Mouse (Mus musculus) cerebellum, adult 2 months (tissue): ENCODE data around the gene Ppm1m. TPM values are rescaled to one million over a fixed set of nuclear protein-coding genes. Genes with fewer than 3 reads are reported as not detected.

Source experiments
- DNase-seq, 2 experiments: peaks; one replicate each; pipeline ENCODE4 v3.0.0; 2021
- H3K27ac ChIP-seq: fragments of 200-500 bp; 2 replicates; pipeline ENCODE4 v1.5.1; 2012; ENCODE audit warnings: low read length, control low read depth, inconsistent platforms; ENCODE audit not compliant: insufficient read depth
- H3K27me3 ChIP-seq: fragments of 200-500 bp; 2 replicates; pipeline ENCODE4 v1.6.1; 2012; ENCODE audit warnings: inconsistent platforms, mild to moderate bottlenecking, low read length, moderate library complexity; ENCODE audit not compliant: control insufficient read depth, insufficient read depth
- H3K4me1 ChIP-seq: fragments of 200-500 bp; 2 replicates; pipeline ENCODE4 v1.6.1; 2011; ENCODE audit warnings: low read length; ENCODE audit not compliant: control insufficient read depth, insufficient read depth
- H3K4me3 ChIP-seq: fragments of 200-500 bp; replicated peaks from 2 replicates; pipeline ENCODE3; 2011; ENCODE audit warnings: mild to moderate bottlenecking, low read depth, low read length, control low read depth; ENCODE audit not compliant: insufficient read depth
- CTCF ChIP-seq: fragments of 200-500 bp; IDR thresholded peaks from 2 replicates; pipeline ENCODE4 v1.5.1; 2011; ENCODE audit warnings: low read depth, mild to moderate bottlenecking, control low read depth, low read length, moderate library complexity, borderline replicate concordance; ENCODE audit not compliant: insufficient read depth
- POLR2A ChIP-seq: fragments of 200-500 bp; IDR thresholded peaks from 2 replicates; pipeline ENCODE4 v1.6.1; 2011; ENCODE audit warnings: low read length, control low read depth, borderline replicate concordance; ENCODE audit not compliant: insufficient read depth
- WGBS: fragments of 180-500 bp; shearing (Covaris S2); methylation state at CpG from one replicate; pipeline ENCODE4 v1.1.7; 2018; 5-methylcytosine and 5-hydroxymethylcytosine counted together
- polyA plus RNA-seq: library from polyadenylated mRNA; depleted of rRNA; stranded (reverse); fragments of >200 nt; gene quantifications from 2 replicates; pipeline ENCODE4 v1.2.3, GENCODE M21; 2012; rRNA removed

The Ppm1m gene
- polyA plus RNA-seq: 36.0 and 38.9 TPM in 2 replicates

DNA sequence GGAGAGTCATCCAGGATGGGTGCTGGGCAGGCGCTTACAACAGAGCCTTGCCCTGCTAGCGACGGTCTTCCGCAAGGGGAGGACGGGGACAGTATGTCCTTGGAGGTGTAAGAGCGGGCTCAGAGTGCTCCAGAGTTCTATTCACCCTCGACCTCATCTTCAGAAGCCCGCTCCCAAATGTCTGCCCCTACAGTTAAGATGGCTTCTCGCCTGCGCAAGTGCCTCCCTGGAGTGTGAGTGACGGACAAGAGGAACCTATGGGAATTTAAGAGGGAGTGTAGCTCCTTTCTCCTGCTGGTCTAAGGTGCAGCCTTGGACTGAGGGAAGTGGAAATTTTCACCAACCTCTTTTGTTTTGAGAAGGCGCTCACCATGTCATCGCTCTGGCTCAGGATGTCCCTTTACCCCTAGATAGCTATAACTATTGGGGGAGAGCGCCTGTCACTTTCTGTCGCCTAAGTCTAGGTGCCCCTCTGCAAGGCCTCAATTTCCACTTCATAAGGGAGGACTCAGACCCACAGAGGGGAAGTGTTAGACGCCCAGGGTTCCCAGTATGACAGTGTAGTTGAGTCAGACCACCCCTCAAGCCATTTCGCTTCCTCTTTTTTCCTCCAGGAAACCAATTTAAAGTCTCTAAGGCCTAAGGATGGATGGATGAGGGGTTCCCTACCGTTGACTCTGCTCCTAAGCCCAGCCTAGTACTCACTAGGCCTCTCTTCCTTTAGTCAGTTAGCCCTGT, at the start of gene Ppm1m:
TSS of gene Ppm1m (minus strand) at position 212 of the 738 bp plus-strand sequence.
- peak within 1 kb of the TSS; percentile 48 for H3K27ac ChIP-seq
- no peaks in the 10 kb centered on the region for H3K27me3 ChIP-seq
- peaks cover 33% of the 10 kb centered on the region for H3K4me1 ChIP-seq
- no peak for TF ChIP-seq POLR2A
- no peak for TF ChIP-seq CTCF
- peak within 1 kb of the TSS; percentile 87 for H3K4me3 ChIP-seq
- 74% methylated on average over 18 of the region's 18 CpGs for WGBS
- DNase-seq: no peak

DNA sequence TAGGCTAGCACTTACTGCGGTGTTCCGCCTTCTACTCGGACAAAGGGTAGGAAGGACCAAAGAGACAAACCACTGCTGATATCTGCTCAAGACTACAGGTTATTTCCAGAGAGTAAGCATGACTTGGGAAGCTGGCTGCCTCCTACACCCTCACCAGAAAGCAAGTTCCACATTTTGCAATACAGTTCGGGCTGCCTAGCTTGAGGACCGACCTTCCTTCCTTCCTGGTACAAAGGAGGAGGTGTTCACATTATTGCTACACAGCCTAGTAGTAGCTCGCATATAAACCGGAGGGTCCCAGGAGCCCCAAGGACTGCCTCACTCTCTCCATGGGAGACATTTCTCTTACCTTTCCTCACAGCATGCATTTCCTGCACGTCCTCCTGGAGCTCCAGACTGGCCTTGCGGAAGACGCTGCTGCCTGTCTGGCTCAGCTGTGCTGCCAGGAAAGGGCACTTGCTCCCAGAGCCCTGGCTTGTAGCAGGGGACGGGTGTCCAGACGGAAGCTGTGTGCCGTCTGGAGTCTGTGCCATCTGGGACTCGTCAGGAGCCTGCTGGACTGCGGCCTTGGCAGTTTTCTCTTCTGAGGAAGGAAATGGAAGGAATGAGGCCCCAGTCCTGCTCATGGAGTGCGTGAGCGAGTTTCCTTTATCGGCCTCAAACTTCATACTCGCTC, 43.4 kb upstream of the Ppm1m start:
- DNase-seq: peak; percentile 85 to 93
- Histone ChIP-seq H3K27ac (peak overlapping the region; percentile 26), H3K4me1 (peaks cover 26% of the 10 kb centered on the region), H3K27me3 (no peaks in the 10 kb centered on the region), H3K4me3 (no peak overlapping the region)
- no peak for TF ChIP-seq CTCF
- TF ChIP-seq POLR2A: no peak
- 17% methylated on average over 19 of the region's 19 CpGs for WGBS

DNA sequence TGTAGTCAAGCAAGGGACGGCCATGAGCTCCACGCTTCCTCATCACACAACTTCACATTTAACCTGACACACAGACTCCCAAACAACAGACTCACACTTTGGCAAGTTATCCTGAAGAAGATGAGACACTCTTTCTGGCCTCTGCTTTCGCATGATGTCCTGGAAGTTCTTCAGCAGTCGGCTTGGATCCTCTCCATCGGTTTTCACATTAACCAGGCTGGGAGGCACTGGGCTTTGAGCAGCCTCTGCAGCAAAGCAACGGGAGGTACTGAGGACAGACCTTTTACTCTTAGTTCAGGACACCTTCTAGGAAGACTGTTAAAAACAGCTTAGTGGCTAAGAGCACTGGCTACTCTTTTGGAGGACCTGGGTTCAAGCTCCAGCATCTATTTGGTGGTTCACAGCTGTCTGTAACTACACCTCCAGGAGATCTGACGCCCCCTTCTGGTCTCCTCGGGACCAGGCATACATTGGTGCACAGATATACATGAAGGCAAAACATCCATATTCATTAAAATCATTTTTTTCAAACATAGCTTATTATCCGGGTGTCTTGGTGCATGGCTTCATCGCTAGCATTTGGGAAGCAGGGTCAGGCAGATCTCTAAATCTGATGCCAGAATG, 42.1 kb upstream of the Ppm1m start:
- H3K4me3 ChIP-seq: no peak overlapping the region
- no peak overlapping the region for H3K27ac ChIP-seq
- H3K4me1 ChIP-seq: peaks cover 23% of the 10 kb centered on the region
- no peaks in the 10 kb centered on the region for H3K27me3 ChIP-seq
- WGBS: 82% methylated on average over 10 of the region's 10 CpGs
- DNase-seq: no peak
- TF ChIP-seq CTCF (no peak), POLR2A (no peak)

DNA sequence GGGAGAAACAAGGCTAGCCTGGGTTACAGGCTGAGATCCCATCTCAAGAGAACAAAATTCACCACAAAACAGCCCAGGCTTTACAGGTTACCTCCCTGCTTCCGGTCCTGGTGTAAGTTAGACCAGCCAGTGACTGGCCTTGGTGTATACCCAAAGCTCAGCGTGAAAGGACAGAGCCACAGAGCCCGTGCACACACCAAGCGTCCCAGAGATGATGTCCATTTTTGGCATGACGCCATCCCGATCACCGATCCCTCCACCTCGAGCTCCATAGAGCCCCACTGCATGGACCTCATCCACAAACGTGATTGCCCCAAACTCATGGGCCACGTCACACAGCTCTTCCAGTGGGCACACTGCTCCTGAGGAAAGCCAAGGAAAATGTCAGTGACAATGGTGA, 38.3 kb upstream of the Ppm1m start:
- no peak overlapping the region for H3K27ac ChIP-seq
- WGBS: 85% methylated on average over 10 of the region's 10 CpGs

DNA sequence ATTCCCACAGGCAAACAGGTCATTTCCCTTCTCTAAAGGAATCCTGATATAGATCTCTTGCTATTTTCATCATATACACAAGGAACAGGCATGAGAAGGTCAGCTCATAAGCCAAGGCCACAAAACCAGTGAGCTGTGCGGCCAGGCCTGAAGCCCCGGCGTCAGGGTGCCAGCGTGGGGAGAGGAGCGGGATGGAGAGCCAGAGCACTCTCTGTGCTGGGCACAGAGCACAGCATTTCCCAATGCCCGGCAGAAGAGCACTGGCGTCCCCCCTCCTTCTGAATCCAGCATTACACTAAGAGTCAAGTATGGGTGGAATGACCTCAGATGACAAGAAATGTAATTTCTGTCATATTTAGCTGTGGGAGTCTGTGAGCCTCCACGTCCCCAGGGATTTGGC, 37.9 kb upstream of the Ppm1m start:
- no peaks in the 10 kb centered on the region for H3K27me3 ChIP-seq
- no peak overlapping the region for H3K4me3 ChIP-seq
- 83% methylated on average over 8 of the region's 8 CpGs for WGBS
- no peak overlapping the region for H3K27ac ChIP-seq
- peaks cover 4% of the 10 kb centered on the region for H3K4me1 ChIP-seq
- no peak for DNase-seq
- TF ChIP-seq POLR2A (no peak), CTCF (no peak)

More for the DNA sequence above, 38.3 kb upstream of the Ppm1m start:
- no peak for TF ChIP-seq POLR2A
- TF ChIP-seq CTCF: no peak
- H3K4me1 ChIP-seq: peaks cover 9% of the 10 kb centered on the region
- no peak overlapping the region for H3K4me3 ChIP-seq
- no peak for DNase-seq
- H3K27me3 ChIP-seq: no peaks in the 10 kb centered on the region

DNA sequence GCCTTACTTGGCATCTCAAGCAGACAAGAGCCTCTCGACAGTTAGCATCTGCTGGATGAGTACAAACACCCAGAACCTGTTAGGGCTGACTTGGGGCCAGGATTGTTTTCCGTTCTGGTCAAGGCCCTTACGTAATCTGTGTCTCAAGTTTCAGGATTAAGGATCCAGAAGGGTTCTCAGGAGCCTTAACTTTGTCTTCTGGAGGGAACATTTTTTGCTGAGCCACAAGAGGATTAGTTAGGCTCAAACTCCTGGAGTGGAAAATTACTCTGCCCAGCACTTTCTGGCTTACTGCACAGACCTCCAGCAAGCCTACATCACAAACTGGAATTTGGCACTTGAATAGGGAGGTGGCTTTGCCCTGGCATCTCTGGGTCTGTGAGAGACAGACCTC, 37.3 kb upstream of the Ppm1m start:
- no peak for DNase-seq
- Histone ChIP-seq H3K27ac (no peak overlapping the region), H3K4me3 (no peak overlapping the region), H3K27me3 (no peaks in the 10 kb centered on the region), H3K4me1 (no peaks in the 10 kb centered on the region; the same call in 1 of the 2 replicates)
- WGBS: 77% methylated on average over 3 of the region's 3 CpGs
- TF ChIP-seq POLR2A (no peak), CTCF (no peak)

DNA sequence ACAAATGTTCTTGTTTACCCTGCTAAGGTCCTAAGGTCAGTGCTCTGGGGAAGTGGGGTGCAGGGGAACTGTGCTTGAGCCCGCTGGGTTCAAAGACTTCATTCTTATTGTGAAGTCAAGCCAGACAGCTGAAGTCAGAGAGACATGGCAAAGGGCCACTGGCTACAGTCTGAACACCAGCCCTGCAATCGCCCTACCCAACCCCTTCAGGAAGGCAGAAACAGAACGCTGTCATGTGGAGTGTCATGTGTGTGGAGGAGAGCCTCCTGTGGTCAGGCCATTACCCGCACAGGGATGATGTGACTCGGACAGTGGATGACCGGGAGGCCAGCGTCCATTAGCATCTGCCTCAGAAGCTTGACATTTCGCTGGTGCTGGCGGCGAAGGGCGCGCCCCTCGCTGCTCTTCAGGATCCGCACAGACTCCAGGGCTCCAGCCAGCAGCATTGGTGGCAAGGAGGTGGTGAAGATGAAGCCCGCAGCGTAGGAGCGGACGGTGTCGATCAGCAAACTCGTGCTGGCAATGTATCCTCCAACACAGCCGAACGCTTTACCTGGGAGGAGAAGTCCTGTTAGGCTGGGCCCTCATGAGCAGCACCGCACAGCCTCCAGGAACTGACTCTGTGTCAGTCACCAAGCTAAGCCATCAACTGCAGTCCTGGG, 36.7 kb upstream of the Ppm1m start:
- Histone ChIP-seq H3K27me3 (no peaks in the 10 kb centered on the region), H3K4me1 (no peaks in the 10 kb centered on the region), H3K4me3 (no peak overlapping the region), H3K27ac (no peak overlapping the region)
- WGBS: 86% methylated on average over 23 of the region's 23 CpGs
- DNase-seq: no peak
- no peak for TF ChIP-seq CTCF
- no peak for TF ChIP-seq POLR2A
